Mouse (Mus musculus): ENCODE data around the gene Mum1. TPM values are rescaled to one million over a fixed set of nuclear protein-coding genes. Genes with fewer than 3 reads are reported as not detected.
A peak's percentile ranks its signal among the peaks of the same experiment; 100 is the strongest.
"Not testable (repeated sequence)": the region's sequence is repeated elsewhere in the genome, so short reads cannot be mapped to it uniquely, and the experiment has no call there.

The Mum1 gene
- polyA plus RNA-seq, 2 experiments: 50.1 to 91.5 TPM

- DNase-seq (ENCODE audit: low spot score) (no peak), ATAC-seq (ENCODE audit: low FRiP score, low read depth) (no peak)
- TF ChIP-seq POLR2A (IDR thresholded peaks at IDR 0.05; ENCODE audit: borderline replicate concordance, extremely low read depth, insufficient read depth, insufficient read length): no peak
- Histone ChIP-seq H3K27me3 (ENCODE audit: control insufficient read depth, insufficient read depth, low read length) (no peaks in the 10 kb centered on the region), H3K9me3 (ENCODE audit: control insufficient read depth, low read length) (no peaks in the 10 kb centered on the region), H3K4me2 (replicated peaks; ENCODE audit: low read depth, low read length, severe bottlenecking) (no peak overlapping the region), H3K4me1 (ENCODE audit: control insufficient read depth, insufficient read depth, low read length) (no peaks in the 10 kb centered on the region), H3K4me3 (replicated peaks; ENCODE audit: low read length) (no peak overlapping the region), H3K9ac (ENCODE audit: low read depth, low read length, severe bottlenecking) (no peak overlapping the region), H3K27ac (replicated peaks; ENCODE audit: low read depth, low read length) (no peak overlapping the region), H3K36me3 (ENCODE audit: control insufficient read depth, insufficient read depth, low read length) (no peaks in the 10 kb centered on the region)
- WGBS: 73% methylated on average over 10 of the region's 10 CpGs
Measured at GRCm38 (mm10) chr10:80207676-80208075, 18.6 kb upstream of the Mum1 start.

- Histone ChIP-seq H3K4me2 (replicated peaks; ENCODE audit: low read depth, low read length, severe bottlenecking) (no peak overlapping the region), H3K4me1 (ENCODE audit: control insufficient read depth, insufficient read depth, low read length) (no peaks in the 10 kb centered on the region), H3K9me3 (ENCODE audit: control insufficient read depth, low read length) (no peaks in the 10 kb centered on the region), H3K27ac (replicated peaks; ENCODE audit: low read depth, low read length) (no peak overlapping the region), H3K27me3 (ENCODE audit: control insufficient read depth, insufficient read depth, low read length) (no peaks in the 10 kb centered on the region), H3K4me3 (replicated peaks; ENCODE audit: low read length) (no peak overlapping the region), H3K36me3 (ENCODE audit: control insufficient read depth, insufficient read depth, low read length) (no peaks in the 10 kb centered on the region), H3K9ac (ENCODE audit: low read depth, low read length, severe bottlenecking) (0 out of 2 replicates have a peak overlapping the region, but pooled peaks have one; percentile 0)
- no peak for ATAC-seq (ENCODE audit: low FRiP score, low read depth)
- no peak for TF ChIP-seq POLR2A (IDR thresholded peaks at IDR 0.05; ENCODE audit: borderline replicate concordance, extremely low read depth, insufficient read depth, insufficient read length)
- 78% methylated on average over 4 of the region's 4 CpGs for whole genome bisulfite sequencing
- DNase-seq (ENCODE audit: low spot score): no peak
Measured at GRCm38 (mm10) chr10:80208248-80208647, 18.0 kb upstream of the Mum1 start.

GRCm38 (mm10) chr10:80208841-80209371 is 17.3 kb upstream of the Mum1 start:
- no peaks in the 10 kb centered on the region for H3K9me3 ChIP-seq (ENCODE audit: control insufficient read depth, low read length)
- no peak for ATAC-seq (ENCODE audit: low FRiP score, low read depth)
- no peaks in the 10 kb centered on the region for H3K36me3 ChIP-seq (ENCODE audit: control insufficient read depth, insufficient read depth, low read length)
- no peak overlapping the region for H3K27ac ChIP-seq (replicated peaks; ENCODE audit: low read depth, low read length)
- no peak for TF ChIP-seq POLR2A (IDR thresholded peaks at IDR 0.05; ENCODE audit: borderline replicate concordance, extremely low read depth, insufficient read depth, insufficient read length)
- H3K27me3 ChIP-seq (ENCODE audit: control insufficient read depth, insufficient read depth, low read length): no peaks in the 10 kb centered on the region
- 0 out of 2 replicates have a peak overlapping the region, but pooled peaks have one; percentile 0 for H3K9ac ChIP-seq (ENCODE audit: low read depth, low read length, severe bottlenecking)
- 14% methylated on average over 24 of the region's 24 CpGs for WGBS
- DNase-seq (ENCODE audit: low spot score): no peak
- no peaks in the 10 kb centered on the region for H3K4me1 ChIP-seq (ENCODE audit: control insufficient read depth, insufficient read depth, low read length)
- H3K4me3 ChIP-seq (replicated peaks; ENCODE audit: low read length): no peak overlapping the region
- H3K4me2 ChIP-seq (replicated peaks; ENCODE audit: low read depth, low read length, severe bottlenecking): no peak overlapping the region

GRCm38 (mm10) chr10:80211547-80212103 is 14.6 kb upstream of the Mum1 start:
- 71% methylated on average over 7 of the region's 7 CpGs for whole genome bisulfite sequencing
- H3K27me3 ChIP-seq (ENCODE audit: control insufficient read depth, insufficient read depth, low read length); ATAC-seq (ENCODE audit: low FRiP score, low read depth): not testable (repeated sequence)

GRCm38 (mm10) chr10:80215048-80215772 is 11.0 kb upstream of the Mum1 start:
- Histone ChIP-seq H3K27me3 (ENCODE audit: control insufficient read depth, insufficient read depth, low read length) (no peaks in the 10 kb centered on the region), H3K9ac (ENCODE audit: low read depth, low read length, severe bottlenecking) (peak overlapping the region; percentile 21; the same call in 1 of the 2 replicates), H3K36me3 (ENCODE audit: control insufficient read depth, insufficient read depth, low read length) (no peaks in the 10 kb centered on the region), H3K4me2 (replicated peaks; ENCODE audit: low read depth, low read length, severe bottlenecking) (no peak overlapping the region), H3K9me3 (ENCODE audit: control insufficient read depth, low read length) (no peaks in the 10 kb centered on the region), H3K4me3 (replicated peaks; ENCODE audit: low read length) (no peak overlapping the region), H3K27ac (replicated peaks; ENCODE audit: low read depth, low read length) (no peak overlapping the region), H3K4me1 (ENCODE audit: control insufficient read depth, insufficient read depth, low read length) (no peaks in the 10 kb centered on the region)
- no peak for TF ChIP-seq POLR2A (IDR thresholded peaks at IDR 0.05; ENCODE audit: borderline replicate concordance, extremely low read depth, insufficient read depth, insufficient read length)
- 34% methylated on average over 16 of the region's 16 CpGs for WGBS
- ATAC-seq (ENCODE audit: low FRiP score, low read depth) (no peak), DNase-seq (ENCODE audit: low spot score) (no peak)

More at GRCm38 (mm10) chr10:80211547-80212103, 14.6 kb upstream of the Mum1 start:
- H3K4me2 ChIP-seq (replicated peaks; ENCODE audit: low read depth, low read length, severe bottlenecking); H3K27ac ChIP-seq (replicated peaks; ENCODE audit: low read depth, low read length); H3K9ac ChIP-seq (ENCODE audit: low read depth, low read length, severe bottlenecking); H3K9me3 ChIP-seq (ENCODE audit: control insufficient read depth, low read length); H3K36me3 ChIP-seq (ENCODE audit: control insufficient read depth, insufficient read depth, low read length); H3K4me1 ChIP-seq (ENCODE audit: control insufficient read depth, insufficient read depth, low read length); H3K4me3 ChIP-seq (replicated peaks; ENCODE audit: low read length); DNase-seq (ENCODE audit: low spot score): not testable (repeated sequence)

All from limb, embryonic 14.5 days (tissue).